Mouse (Mus musculus): ENCODE measurements at regions not wholly inside any gene's neighbourhood (a gene's known extent, or its start where the extent isn't known, plus 50 kb on each side); places are given as distances from the start of the nearest gene placed in this dataset.

GRCm38 (mm10) chr1:42623766-42624165 lies 71.8 kb upstream of the Pou3f3 start:
- Histone ChIP-seq H3K4me3 (replicated peaks) (no peak overlapping the region), H3K9me3 (peaks cover 24% of the 10 kb centered on the region), H3K36me3 (replicated peaks; ENCODE audit: low read length) (no peaks in the 10 kb centered on the region), H3K27me3 (replicated peaks) (no peaks in the 10 kb centered on the region), H3K4me1 (no peaks in the 10 kb centered on the region)
- TF ChIP-seq FLI1 (IDR thresholded peaks at IDR 0.05; ENCODE audit: low read length) (no peak), GATA1 (IDR thresholded peaks at IDR 0.05; ENCODE audit: borderline replicate concordance, low read length) (no peak)

GRCm38 (mm10) chr1:42628800-42629199 lies 66.8 kb upstream of the Pou3f3 start:
- no peaks in the 10 kb centered on the region for H3K36me3 ChIP-seq (replicated peaks; ENCODE audit: low read length)
- TF ChIP-seq GATA1 (IDR thresholded peaks at IDR 0.05; ENCODE audit: borderline replicate concordance, low read length) = no peak
- no peak for TF ChIP-seq FLI1 (IDR thresholded peaks at IDR 0.05; ENCODE audit: low read length)
- no peak overlapping the region for H3K4me3 ChIP-seq (replicated peaks)
- H3K4me1 ChIP-seq = no peaks in the 10 kb centered on the region
- no peaks in the 10 kb centered on the region for H3K27me3 ChIP-seq (replicated peaks)
- peaks cover 11% of the 10 kb centered on the region for H3K9me3 ChIP-seq

GRCm38 (mm10) chr1:42629465-42630261 lies 65.9 kb upstream of the Pou3f3 start:
- H3K4me1 ChIP-seq = no peaks in the 10 kb centered on the region
- H3K9me3 ChIP-seq = peaks cover 11% of the 10 kb centered on the region
- TF ChIP-seq GATA1 (IDR thresholded peaks at IDR 0.05; ENCODE audit: borderline replicate concordance, low read length) (no peak), FLI1 (IDR thresholded peaks at IDR 0.05; ENCODE audit: low read length) (no peak)
- H3K36me3 ChIP-seq (replicated peaks; ENCODE audit: low read length) = no peaks in the 10 kb centered on the region
- H3K27me3 ChIP-seq (replicated peaks) = no peaks in the 10 kb centered on the region
- no peak overlapping the region for H3K4me3 ChIP-seq (replicated peaks)

- TF ChIP-seq FLI1 (IDR thresholded peaks at IDR 0.05; ENCODE audit: low read length) (no peak), GATA1 (IDR thresholded peaks at IDR 0.05; ENCODE audit: borderline replicate concordance, low read length) (no peak)
- Histone ChIP-seq H3K4me1 (no peaks in the 10 kb centered on the region), H3K9me3 (peaks cover 18% of the 10 kb centered on the region), H3K4me3 (replicated peaks) (no peak overlapping the region), H3K36me3 (replicated peaks; ENCODE audit: low read length) (no peaks in the 10 kb centered on the region), H3K27me3 (replicated peaks) (no peaks in the 10 kb centered on the region)
These were observed 63.3 kb upstream of the Pou3f3 start for GRCm38 (mm10) chr1:42632286-42632685.

- Histone ChIP-seq H3K27me3 (replicated peaks) (no peaks in the 10 kb centered on the region), H3K4me3 (replicated peaks) (no peak overlapping the region), H3K36me3 (replicated peaks; ENCODE audit: low read length) (no peaks in the 10 kb centered on the region), H3K9me3 (peaks cover 14% of the 10 kb centered on the region; the same call in 1 of the 2 replicates), H3K4me1 (no peaks in the 10 kb centered on the region)
- TF ChIP-seq GATA1 (IDR thresholded peaks at IDR 0.05; ENCODE audit: borderline replicate concordance, low read length) = no peak
- no peak for TF ChIP-seq FLI1 (IDR thresholded peaks at IDR 0.05; ENCODE audit: low read length)
These were observed 59.0 kb upstream of the Pou3f3 start for GRCm38 (mm10) chr1:42636558-42636957.
